Mouse (Mus musculus) layer of hippocampus, postnatal 14 days (tissue): ENCODE data around the gene Adamtsl2. TPM values are rescaled to one million over a fixed set of nuclear protein-coding genes. Genes with fewer than 3 reads are reported as not detected.

Source experiments
- total RNA-seq, 2 experiments: library from RNA; stranded (reverse); gene quantifications; 2 replicates each; pipeline ENCODE4 v1.2.3; 2021

Gene Adamtsl2
- total RNA-seq, 2 experiments from 2014 or later, result 12.7 to 14.7 TPM

Other genes with a start within 250 kb of the Adamtsl2 start
- gene Abo, start 214.4 kb upstream of the Adamtsl2 start, total RNA-seq, result not detected
- gene Surf6, start 176.5 kb upstream of the Adamtsl2 start, total RNA-seq, result 10 to 100 TPM; 27.9 to 28.9 TPM
- 10 to 100 TPM; 42.9 to 46.5 TPM for gene Med22, start 168.7 kb upstream of the Adamtsl2 start, total RNA-seq
- gene Rpl7a, start 168.6 kb upstream of the Adamtsl2 start, total RNA-seq, result 100 to 1,000 TPM; 274 to 302 TPM
- 10 to 100 TPM; 32.4 to 38.4 TPM for gene Surf2, start 163.0 kb upstream of the Adamtsl2 start, total RNA-seq
- 10 to 100 TPM; 87.5 to 90.6 TPM for gene Surf1, start 162.8 kb upstream of the Adamtsl2 start, total RNA-seq
- gene Surf4, start 145.5 kb upstream of the Adamtsl2 start, total RNA-seq, result 10 to 100 TPM; 60.2 to 61.7 TPM
- gene Stkld1, start 145.3 kb upstream of the Adamtsl2 start, total RNA-seq, result under 1 TPM; 0.17 to 0.18 TPM
- 10 to 100 TPM; 53.5 to 55.7 TPM for gene Rexo4, start 115.0 kb upstream of the Adamtsl2 start, total RNA-seq
- 1 to 10 TPM; 1.4 to 1.7 TPM for gene Adamts13, start 106.0 kb upstream of the Adamtsl2 start, total RNA-seq
- 10 to 100 TPM; 50.6 to 52.1 TPM for gene Cacfd1, start 69.5 kb upstream of the Adamtsl2 start, total RNA-seq
- 10 to 100 TPM; 46.3 to 46.7 TPM for gene Slc2a6, start 51.4 kb upstream of the Adamtsl2 start, total RNA-seq
- gene Mymk, start 7.2 kb upstream of the Adamtsl2 start, total RNA-seq, result 1 to 10 TPM; 1.1 to 1.4 TPM
- 100 to 1,000 TPM; 110 to 119 TPM for gene Fam163b, start 63.1 kb downstream of the Adamtsl2 start, total RNA-seq
- gene Dbh, start 85.9 kb downstream of the Adamtsl2 start, total RNA-seq, result under 1 TPM; 0.48 to 0.91 TPM
- 10 to 100 TPM in 1 of 2 experiments, 1 to 10 TPM in 1; 9.8 to 10.5 TPM for gene Sardh, start 169.0 kb downstream of the Adamtsl2 start, total RNA-seq